ENCODE assay signal across 7 mouse cellular contexts in genomic region chr17:8166454-8166853, GRCm38 (mm10). TPM values are rescaled to one million over a fixed set of nuclear protein-coding genes. Genes with fewer than 3 reads are reported as not detected.
DNase-seq lines count a peak whose midpoint lies in the region; ATAC-seq and TF ChIP-seq lines count a peak whose summit lies in the region.
"Not testable (repeated sequence)": the region's sequence is repeated elsewhere in the genome, so short reads cannot be mapped to it uniquely, and the experiment has no call there.

No protein-coding gene starts in this region.

- peak overlapping the region; percentile 46 for H3K4me2 ChIP-seq in forebrain, embryonic 16.5 days (ENCODE audit: low read length)
- not testable (repeated sequence) for H3K4me2 ChIP-seq in hindbrain, embryonic 11.5 days (replicated peaks; ENCODE audit: low read depth, low read length)
- H3K4me2 ChIP-seq in limb, embryonic 12.5 days: peak overlapping the region; percentile 50
- peak overlapping the region; percentile 43 for H3K4me2 ChIP-seq in lung, embryonic 14.5 days
- peak overlapping the region; percentile 80 for H3K4me2 ChIP-seq in myocyte (ENCODE audit: low read depth)

- peaks cover 29% of the 10 kb centered on the region for H3K36me3 ChIP-seq in embryonic facial prominence, embryonic 10.5 days (replicated peaks)
- peaks cover 15% of the 10 kb centered on the region for H3K36me3 ChIP-seq in forebrain, embryonic 16.5 days (ENCODE audit: control insufficient read depth, insufficient read depth)
- H3K36me3 ChIP-seq in hindbrain, embryonic 11.5 days (ENCODE audit: control insufficient read depth, insufficient read depth, low read length): not testable (repeated sequence)
- H3K36me3 ChIP-seq in limb, embryonic 12.5 days: peaks cover 26% of the 10 kb centered on the region
- H3K36me3 ChIP-seq in lung, embryonic 14.5 days (ENCODE audit: insufficient read depth): peaks cover 24% of the 10 kb centered on the region
- peaks cover 15% of the 10 kb centered on the region for H3K36me3 ChIP-seq in myocyte (ENCODE audit: control insufficient read depth, insufficient read depth)

- not testable (repeated sequence) for H3K79me2 ChIP-seq in myocyte (ENCODE audit: control insufficient read depth, insufficient read depth)

- not testable (repeated sequence) for TF ChIP-seq CTCF in lung, embryonic 14.5 days (IDR thresholded peaks at IDR 0.05; ENCODE audit: low read depth)

- not testable (repeated sequence) for H3K27me3 ChIP-seq in embryonic facial prominence, embryonic 10.5 days (replicated peaks; ENCODE audit: low read depth, poor library complexity, severe bottlenecking); forebrain, embryonic 16.5 days (replicated peaks; ENCODE audit: control insufficient read depth, insufficient read depth, low read length); hindbrain, embryonic 11.5 days (ENCODE audit: control insufficient read depth, insufficient read depth, low read length); limb, embryonic 12.5 days; lung, embryonic 14.5 days (ENCODE audit: insufficient read depth, low read length); myocyte (ENCODE audit: control insufficient read depth, insufficient read depth, insufficient read length)

- peak overlapping the region; percentile 63 for H3K4me3 ChIP-seq in embryonic facial prominence, embryonic 10.5 days
- H3K4me3 ChIP-seq in forebrain, embryonic 16.5 days (replicated peaks; ENCODE audit: low read length): not testable (repeated sequence)
- H3K4me3 ChIP-seq in hindbrain, embryonic 11.5 days (ENCODE audit: low read depth, low read length): peak overlapping the region; percentile 45; the same call in 1 of the 2 replicates
- peak overlapping the region; percentile 51 for H3K4me3 ChIP-seq in limb, embryonic 12.5 days (replicated peaks)
- peak overlapping the region; percentile 47 for H3K4me3 ChIP-seq in lung, embryonic 14.5 days (ENCODE audit: low read depth, low read length)
- peak overlapping the region; percentile 31 for H3K4me3 ChIP-seq in myocyte

- ATAC-seq in forebrain, embryonic 16.5 days; hindbrain, embryonic 11.5 days (ENCODE audit: low FRiP score); limb, embryonic 12.5 days (ENCODE audit: insufficient number of reproducible peaks, insufficient read depth, low FRiP score, low TSS enrichment, low read depth); lung, embryonic 14.5 days (ENCODE audit: insufficient read depth): not testable (repeated sequence)

- H3K27ac ChIP-seq in embryonic facial prominence, embryonic 10.5 days (replicated peaks); forebrain, embryonic 16.5 days (ENCODE audit: low read length); hindbrain, embryonic 11.5 days (ENCODE audit: low read depth, low read length); limb, embryonic 12.5 days; lung, embryonic 14.5 days (ENCODE audit: low read depth): not testable (repeated sequence)

- not testable (repeated sequence) for H3ac ChIP-seq in myocyte (ENCODE audit: control insufficient read depth, insufficient read length)

- not testable (repeated sequence) for TF ChIP-seq POLR2A in myocyte (IDR thresholded peaks at IDR 0.05; ENCODE audit: insufficient read length, low read depth)

- WGBS in embryonic facial prominence, embryonic 10.5 days: 50% methylated on average over 2 of the region's 3 CpGs
- 0% methylated on average over 1 of the region's 3 CpGs for WGBS in forebrain, embryonic 16.5 days
- 0% methylated on average over 1 of the region's 3 CpGs for WGBS in hindbrain, embryonic 11.5 days
- 60% methylated on average over 2 of the region's 3 CpGs for WGBS in limb, embryonic 12.5 days
- WGBS in lung, embryonic 14.5 days: 41% methylated on average over 2 of the region's 3 CpGs

- not testable (repeated sequence) for DNase-seq in embryonic facial prominence, embryonic 10.5 days (ENCODE audit: low spot score); hindbrain, embryonic 11.5 days (ENCODE audit: low spot score); lung, embryonic 14.5 days
- DNase-seq in kidney, adult 18-20 months: peak; percentile 25

- H3K4me1 ChIP-seq in embryonic facial prominence, embryonic 10.5 days; forebrain, embryonic 16.5 days (replicated peaks; ENCODE audit: control insufficient read depth, insufficient read depth, low read length); hindbrain, embryonic 11.5 days (replicated peaks; ENCODE audit: control insufficient read depth, insufficient read depth, low read length); limb, embryonic 12.5 days (replicated peaks); lung, embryonic 14.5 days (ENCODE audit: insufficient read depth): not testable (repeated sequence)

- not testable (repeated sequence) for H3K9me3 ChIP-seq in embryonic facial prominence, embryonic 10.5 days; forebrain, embryonic 16.5 days (ENCODE audit: control insufficient read depth, low read length); hindbrain, embryonic 11.5 days (ENCODE audit: control insufficient read depth, low read length); limb, embryonic 12.5 days; lung, embryonic 14.5 days (ENCODE audit: low read depth, low read length)

- H3K9ac ChIP-seq in forebrain, embryonic 16.5 days (replicated peaks; ENCODE audit: low read depth, low read length); hindbrain, embryonic 11.5 days (ENCODE audit: low read depth, low read length); limb, embryonic 12.5 days (replicated peaks); lung, embryonic 14.5 days: not testable (repeated sequence)

RNA-seq across cellular contexts. Expression of gene Fgfr1op, which starts 1.2 kb away (rescaled TPM):
- polyA plus RNA-seq in embryonic facial prominence, embryonic 10.5 days (2016; fragmentation: Nextera tagmentation; extraction: Ambion mirVana): 54.9 and 58.7 TPM in 2 replicates
- 27.1 and 31.0 TPM in 2 replicates for polyA plus RNA-seq in forebrain, embryonic 16.5 days (2015; fragmentation: Nextera tagmentation; extraction: Ambion mirVana)
- polyA plus RNA-seq in hindbrain, embryonic 11.5 days (2014; fragmentation: Nextera tagmentation; extraction: Ambion mirVana): 45.9 and 51.2 TPM in 2 replicates
- polyA plus RNA-seq in limb, embryonic 12.5 days (2016; fragmentation: Nextera tagmentation; extraction: Ambion mirVana): 46.1 and 49.8 TPM in 2 replicates
- 39.4 and 40.7 TPM in 2 replicates for polyA plus RNA-seq in lung, embryonic 14.5 days (2014; fragmentation: Nextera tagmentation; extraction: Ambion mirVana)
- polyA plus RNA-seq in myocyte (2012; fragmentation: generic; extraction: Trizol): 5.3 TPM

RNA-seq across cellular contexts. Expression of gene Rnaset2a, which starts 18.6 kb away (rescaled TPM):
- 15.5 and 16.0 TPM in 2 replicates for polyA plus RNA-seq in embryonic facial prominence, embryonic 10.5 days (2016; fragmentation: Nextera tagmentation; extraction: Ambion mirVana)
- 7.3 and 9.7 TPM in 2 replicates for polyA plus RNA-seq in forebrain, embryonic 16.5 days (2015; fragmentation: Nextera tagmentation; extraction: Ambion mirVana)
- polyA plus RNA-seq in hindbrain, embryonic 11.5 days (2014; fragmentation: Nextera tagmentation; extraction: Ambion mirVana): 14.9 and 15.9 TPM in 2 replicates
- polyA plus RNA-seq in limb, embryonic 12.5 days (2016; fragmentation: Nextera tagmentation; extraction: Ambion mirVana): 21.4 and 25.2 TPM in 2 replicates
- polyA plus RNA-seq in lung, embryonic 14.5 days (2014; fragmentation: Nextera tagmentation; extraction: Ambion mirVana): 28.4 and 32.2 TPM in 2 replicates
- 151 TPM for polyA plus RNA-seq in myocyte (2012; fragmentation: generic; extraction: Trizol)

RNA-seq across cellular contexts. Expression of gene Gm49673, which starts 18.9 kb away (rescaled TPM):
- 0.33 TPM in 1 of 2 replicates, not detected in the other for polyA plus RNA-seq in embryonic facial prominence, embryonic 10.5 days (2016; fragmentation: Nextera tagmentation; extraction: Ambion mirVana)
- polyA plus RNA-seq in forebrain, embryonic 16.5 days (2015; fragmentation: Nextera tagmentation; extraction: Ambion mirVana): not detected in 2 replicates
- polyA plus RNA-seq in hindbrain, embryonic 11.5 days (2014; fragmentation: Nextera tagmentation; extraction: Ambion mirVana): 0.96 TPM in 1 of 2 replicates, not detected in the other
- 0.24 TPM in 1 of 2 replicates, not detected in the other for polyA plus RNA-seq in limb, embryonic 12.5 days (2016; fragmentation: Nextera tagmentation; extraction: Ambion mirVana)
- not detected in 2 replicates for polyA plus RNA-seq in lung, embryonic 14.5 days (2014; fragmentation: Nextera tagmentation; extraction: Ambion mirVana)
- not detected for polyA plus RNA-seq in myocyte (2012; fragmentation: generic; extraction: Trizol)
